Mouse (Mus musculus): Measurements from ENCODE around the gene Stx4a. TPM values are rescaled to one million over a fixed set of nuclear protein-coding genes. Genes with fewer than 3 reads are reported as not detected.

Gene Stx4a
- polyA plus RNA-seq, 2 experiments, result 7.2 to 34.9 TPM

DNA sequence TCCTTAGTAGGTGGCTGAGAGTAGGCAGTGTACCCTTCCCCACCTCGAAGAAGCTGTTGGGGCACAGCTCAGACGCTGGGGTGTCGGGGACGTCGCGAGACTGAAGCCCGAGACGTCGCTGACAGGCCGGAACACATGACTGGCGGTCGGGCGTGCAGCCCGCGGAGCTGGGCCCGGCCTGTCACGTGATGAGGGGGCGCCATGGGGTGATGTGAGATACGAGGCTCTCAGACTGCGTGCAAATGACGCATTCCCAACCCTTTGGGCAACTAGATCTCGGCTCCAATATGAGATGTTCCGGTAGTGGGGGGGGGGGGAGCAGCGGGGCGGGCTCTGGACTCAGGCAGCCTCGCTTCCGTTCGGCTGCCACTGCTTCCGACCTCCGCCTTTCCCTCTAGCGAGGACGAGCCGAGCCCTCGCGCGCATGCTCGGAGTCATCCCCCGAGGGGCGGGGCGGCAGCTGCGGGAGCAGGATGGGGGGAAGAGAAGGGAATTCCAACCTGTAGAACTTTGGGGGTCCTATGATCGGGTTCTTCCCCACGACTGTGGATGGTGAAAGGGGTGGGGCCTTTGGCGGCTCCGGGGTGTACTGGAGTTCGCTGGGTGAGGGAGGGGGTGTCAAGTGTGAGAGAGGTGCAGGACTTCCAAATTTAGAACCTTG is 17.4 kb downstream of the Stx4a start:
- Histone ChIP-seq H3K9me3 (ENCODE audit: control insufficient read depth, low read length) (no peaks in the 10 kb centered on the region), H3K4me1 (replicated peaks; ENCODE audit: control insufficient read depth in 2 of 2, insufficient read depth in 2 of 2, low read length in 1 of 2) (peaks cover 9 to 10% of the 10 kb centered on the region in 2 experiments), H3K9ac (replicated peaks) (peak overlapping the region; percentile 76), H3K4me3 (ENCODE audit: insufficient read depth in 1 of 2, low read depth in 2 of 2, low read length in 2 of 2) (peak overlapping the region; percentile 76 to 85), H3K36me3 (replicated peaks; ENCODE audit: control insufficient read depth, insufficient read depth, low read depth) (no peaks in the 10 kb centered on the region; the same call in 1 of the 2 replicates), H3K4me2 (ENCODE audit: low read depth) (peak overlapping the region; percentile 96), H3K27ac (peak overlapping the region; percentile 79), H3K27me3 (ENCODE audit: control insufficient read depth, insufficient read depth, low read length) (no peaks in the 10 kb centered on the region)
- TF ChIP-seq CTCF (IDR thresholded peaks at IDR 0.05; ENCODE audit: low read depth) (no peak), EP300 (IDR thresholded peaks at IDR 0.05; ENCODE audit: low read depth) (no peak)
- ATAC-seq (ENCODE audit: insufficient read depth) (peak; percentile 86), DNase-seq (ENCODE audit: low read depth in 3 of 3, low spot score in 3 of 3) (peak; percentile 72 to 77 (median 77))
- under 1% methylated on average over 46 of the region's 46 CpGs for WGBS (ENCODE audit: insufficient replicate concordance)

DNA sequence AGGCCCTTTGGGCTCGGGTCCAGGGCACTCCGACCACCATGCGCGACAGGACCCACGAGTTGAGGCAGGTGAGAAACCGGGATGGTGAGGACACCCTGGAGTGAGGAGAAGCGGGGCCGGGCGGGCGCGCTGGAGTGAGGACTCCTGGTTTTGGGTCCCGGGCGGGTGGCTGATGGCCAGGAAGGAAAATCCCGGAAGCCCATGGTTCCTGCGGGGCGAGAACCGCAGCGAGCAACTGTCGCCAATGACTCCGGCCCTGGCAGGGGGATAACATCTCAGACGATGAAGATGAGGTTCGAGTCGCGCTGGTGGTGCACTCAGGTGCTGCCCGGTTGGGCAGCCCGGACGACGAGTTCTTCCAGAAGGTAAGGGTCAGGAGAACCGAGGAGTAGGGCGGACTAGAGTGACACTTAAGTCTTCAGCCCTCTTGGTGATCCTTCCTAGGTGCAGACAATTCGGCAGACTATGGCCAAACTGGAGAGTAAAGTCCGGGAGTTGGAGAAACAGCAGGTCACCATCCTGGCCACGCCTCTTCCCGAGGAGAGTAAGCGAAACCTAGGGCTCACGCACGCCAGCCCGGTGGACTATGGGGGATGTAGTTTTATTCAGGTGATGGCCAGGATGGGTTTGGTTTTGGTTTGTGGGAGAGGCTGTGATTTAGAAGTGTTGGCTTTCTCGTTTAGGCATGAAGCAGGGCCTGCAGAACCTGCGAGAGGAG is 18.1 kb downstream of the Stx4a start:
- Histone ChIP-seq H3K4me1 (replicated peaks; ENCODE audit: control insufficient read depth in 2 of 2, insufficient read depth in 2 of 2, low read length in 1 of 2) (peaks cover 9 to 10% of the 10 kb centered on the region in 2 experiments), H3K27ac (peak overlapping the region; percentile 79), H3K36me3 (replicated peaks; ENCODE audit: control insufficient read depth, insufficient read depth, low read depth) (no peaks in the 10 kb centered on the region; the same call in 1 of the 2 replicates), H3K27me3 (ENCODE audit: control insufficient read depth, insufficient read depth, low read length) (no peaks in the 10 kb centered on the region), H3K9ac (replicated peaks) (peak overlapping the region; percentile 76), H3K4me3 (ENCODE audit: insufficient read depth in 1 of 2, low read depth in 2 of 2, low read length in 2 of 2) (peak overlapping the region; percentile 76 to 85), H3K4me2 (ENCODE audit: low read depth) (peak overlapping the region; percentile 96), H3K9me3 (ENCODE audit: control insufficient read depth, low read length) (no peaks in the 10 kb centered on the region)
- peak; percentile 64 to 77 (median 70) for DNase-seq (ENCODE audit: low read depth in 3 of 3, low spot score in 3 of 3)
- WGBS (ENCODE audit: insufficient replicate concordance), result under 1% methylated on average over 40 of the region's 40 CpGs
- ATAC-seq (ENCODE audit: insufficient read depth), result peak; percentile 54
- no peak for TF ChIP-seq CTCF (IDR thresholded peaks at IDR 0.05; ENCODE audit: low read depth)

DNA sequence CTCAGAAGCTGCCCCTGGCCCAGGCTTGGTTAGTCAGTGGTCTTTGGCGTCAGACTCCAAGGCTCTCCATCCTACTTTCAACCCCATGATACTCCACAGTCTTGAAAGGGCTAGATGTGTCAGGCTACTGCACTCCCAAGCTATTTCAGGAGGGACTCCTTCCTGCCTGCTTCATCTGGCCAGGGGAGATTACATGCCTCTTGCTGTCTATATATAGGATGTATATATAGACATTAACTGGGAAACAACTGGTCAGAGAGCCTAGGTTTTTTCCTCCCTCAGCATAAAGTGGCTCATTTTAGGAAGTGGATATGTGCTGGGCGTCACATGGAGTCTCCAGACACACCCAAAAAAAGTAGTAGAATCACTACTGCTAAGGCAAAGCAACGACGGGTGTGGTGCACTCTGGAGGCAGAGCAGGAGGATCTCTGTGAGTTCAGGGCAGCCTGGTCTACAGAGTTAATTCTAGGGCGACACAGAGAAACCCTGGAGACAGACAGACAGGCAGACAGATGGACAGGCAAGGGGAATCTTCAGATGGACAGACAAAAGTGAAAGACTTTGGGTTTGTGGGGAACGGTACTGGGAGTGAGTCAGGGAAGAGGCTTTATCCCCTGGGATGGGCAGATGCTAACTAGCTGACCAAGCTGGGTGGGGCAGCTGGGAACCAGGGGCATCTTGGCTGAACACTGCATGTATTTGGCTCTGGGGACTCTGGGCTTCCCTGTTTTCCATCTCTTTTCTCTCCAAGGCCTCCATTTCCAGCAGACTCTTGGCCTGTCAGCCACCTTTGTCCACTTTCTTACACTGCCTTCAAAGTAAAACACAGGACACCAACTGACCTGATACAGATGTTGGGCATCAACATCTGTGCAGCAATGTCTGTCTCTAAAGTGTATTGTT is 26.1 kb downstream of the Stx4a start:
- Histone ChIP-seq H3K4me3 (ENCODE audit: insufficient read depth in 1 of 2, low read depth in 2 of 2, low read length in 2 of 2) (no peak overlapping the region), H3K27ac (no peak overlapping the region), H3K9ac (replicated peaks) (no peak overlapping the region), H3K9me3 (ENCODE audit: control insufficient read depth, low read length) (no peaks in the 10 kb centered on the region), H3K4me1 (replicated peaks; ENCODE audit: control insufficient read depth in 2 of 2, insufficient read depth in 2 of 2, low read length in 1 of 2) (0 out of 4 replicates have a peak, but pooled peaks cover 0 to 7% of the 10 kb centered on the region in 2 experiments), H3K36me3 (replicated peaks; ENCODE audit: control insufficient read depth, insufficient read depth, low read depth) (no peaks in the 10 kb centered on the region), H3K4me2 (ENCODE audit: low read depth) (no peak overlapping the region), H3K27me3 (ENCODE audit: control insufficient read depth, insufficient read depth, low read length) (no peaks in the 10 kb centered on the region)
- ATAC-seq (ENCODE audit: insufficient read depth), result peak; percentile 51; the same call in 1 of the 2 replicates
- no peak for DNase-seq (ENCODE audit: low read depth in 3 of 3, low spot score in 3 of 3)
- 35% methylated on average over 6 of the region's 6 CpGs for WGBS (ENCODE audit: insufficient replicate concordance)
- no peak for TF ChIP-seq EP300 (IDR thresholded peaks at IDR 0.05; ENCODE audit: low read depth)
- TF ChIP-seq CTCF (IDR thresholded peaks at IDR 0.05; ENCODE audit: low read depth), result no peak

DNA sequence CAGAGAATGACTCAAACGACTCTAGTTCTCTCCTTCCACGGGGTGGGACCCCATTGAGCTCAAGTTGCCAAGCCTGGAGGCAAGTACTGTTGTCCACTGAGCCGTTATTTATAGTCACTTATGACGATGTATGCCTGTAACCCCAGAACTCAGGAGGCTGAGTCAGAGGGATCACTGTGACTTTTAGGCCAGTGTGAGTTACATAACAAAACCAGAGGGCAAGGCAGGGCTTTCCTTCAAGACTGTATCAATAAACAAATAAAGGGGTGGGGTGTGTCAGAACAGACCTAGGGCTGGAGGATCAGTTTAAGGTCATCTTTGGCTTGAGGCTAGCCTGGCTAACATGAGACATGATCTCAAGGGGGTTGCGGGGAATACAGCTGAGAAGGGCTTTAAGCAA is 26.8 kb downstream of the Stx4a start:
- Histone ChIP-seq H3K9ac (replicated peaks) (no peak overlapping the region), H3K4me2 (ENCODE audit: low read depth) (no peak overlapping the region), H3K27ac (no peak overlapping the region), H3K4me3 (ENCODE audit: insufficient read depth in 1 of 2, low read depth in 2 of 2, low read length in 2 of 2) (no peak overlapping the region), H3K4me1 (replicated peaks; ENCODE audit: control insufficient read depth in 2 of 2, insufficient read depth in 2 of 2, low read length in 1 of 2) (0 out of 4 replicates have a peak, but pooled peaks cover 0 to 7% of the 10 kb centered on the region in 2 experiments), H3K9me3 (ENCODE audit: control insufficient read depth, low read length) (no peaks in the 10 kb centered on the region), H3K27me3 (ENCODE audit: control insufficient read depth, insufficient read depth, low read length) (no peaks in the 10 kb centered on the region), H3K36me3 (replicated peaks; ENCODE audit: control insufficient read depth, insufficient read depth, low read depth) (no peaks in the 10 kb centered on the region)
- WGBS (ENCODE audit: insufficient replicate concordance), result 63% methylated on average over 5 of the region's 5 CpGs
- no peak for ATAC-seq (ENCODE audit: insufficient read depth)
- TF ChIP-seq CTCF (IDR thresholded peaks at IDR 0.05; ENCODE audit: low read depth), result no peak
- no peak for TF ChIP-seq EP300 (IDR thresholded peaks at IDR 0.05; ENCODE audit: low read depth)
- DNase-seq (ENCODE audit: low read depth in 3 of 3, low spot score in 3 of 3), result no peak
